Mouse (Mus musculus) ES-E14 (cell line): Measurements from ENCODE around the gene Ccdc194.

Source experiments
- HCFC1 ChIP-seq: IDR thresholded peaks from 2 replicates; pipeline ENCODE4 v1.6.1; 2012; ENCODE audit warnings: low read length, inconsistent platforms, borderline replicate concordance; ENCODE audit not compliant: insufficient read depth
- MAFK ChIP-seq: IDR thresholded peaks from 2 replicates; pipeline ENCODE4 v1.6.1; 2014; ENCODE audit warnings: mild to moderate bottlenecking, low read depth, low read length, inconsistent platforms; ENCODE audit not compliant: insufficient read depth
- ZC3H11A ChIP-seq: IDR thresholded peaks from 2 replicates; pipeline ENCODE4 v1.6.1; 2012; ENCODE audit warnings: low read depth, mild to moderate bottlenecking, inconsistent platforms, low read length, borderline replicate concordance
- ZNF384 ChIP-seq: IDR thresholded peaks from 2 replicates; pipeline ENCODE4 v1.6.1; 2012; ENCODE audit warnings: low read depth, low read length, inconsistent platforms

DNA sequence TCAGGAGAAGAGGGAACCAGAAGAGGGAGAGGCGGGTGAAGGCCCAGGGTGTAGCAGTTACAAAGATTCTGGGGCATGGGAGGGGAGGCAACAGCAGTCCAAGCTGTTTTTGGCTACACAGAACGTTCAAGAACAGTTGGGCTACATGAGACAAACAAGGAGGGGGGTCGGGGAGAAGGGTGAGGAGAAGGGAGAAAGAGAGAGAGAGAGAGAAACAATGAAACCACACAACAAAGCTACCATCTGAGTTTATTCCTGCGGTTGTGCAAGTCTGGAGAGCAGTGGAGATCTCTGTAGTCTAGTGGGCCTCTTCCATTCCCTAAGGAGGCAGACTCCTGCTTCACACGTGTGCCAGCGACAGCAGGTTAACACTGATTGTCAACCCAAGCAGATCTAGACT lies 28.5 kb upstream of the Ccdc194 start:
- TF ChIP-seq ZC3H11A (no peak), HCFC1 (no peak), ZNF384 (no peak), MAFK (no peak)
